ENCODE assay signal across 12 mouse cellular contexts in genomic region chr9:115383935-115384334, GRCm38 (mm10).
DNase-seq lines count a peak whose midpoint lies in the region; ATAC-seq and TF ChIP-seq lines count a peak whose summit lies in the region.
"Had no signal": no experiment of that assay in that cellular context is flagged by ENCODE, and none has a peak within 500 bp of the region (broad histone marks: within the 10 kb centered on the region; RNA-seq: fewer than 3 reads in every experiment).

No protein-coding gene starts in this region.

- H3K9me3 ChIP-seq in kidney, postnatal 0 days (replicated peaks; ENCODE audit: low read length): no peaks in the 10 kb centered on the region
- no peaks in the 10 kb centered on the region for H3K9me3 ChIP-seq in midbrain, embryonic 11.5 days (ENCODE audit: control insufficient read depth, low read length)

- no peak overlapping the region for H3K9ac ChIP-seq in heart, adult 2 months (ENCODE audit: low read depth, low read length)
- no peak overlapping the region for H3K9ac ChIP-seq in kidney, postnatal 0 days (ENCODE audit: low read depth, low read length)
- H3K9ac ChIP-seq in midbrain, embryonic 11.5 days (ENCODE audit: low read length): no peak overlapping the region

- intact Hi-C loops in left cerebral cortex, postnatal 4 days (cut with DNase I): no loop called here
- intact Hi-C loops in heart, adult 2 months (cut with DNase I): no loop called here

- no peak for ATAC-seq in kidney, postnatal 0 days (replicated peaks; ENCODE audit: low FRiP score, low read depth)
- no peak for ATAC-seq in midbrain, embryonic 11.5 days (ENCODE audit: low FRiP score)
- ATAC-seq in monocyte, adult 5-6 weeks (replicated peaks; ENCODE audit: insufficient number of reproducible peaks, low FRiP score, low TSS enrichment, poor library complexity, severe bottlenecking): no peak

- no peaks in the 10 kb centered on the region for H3K36me3 ChIP-seq in heart, adult 2 months (ENCODE audit: control insufficient read depth, insufficient read depth, low read length)
- H3K36me3 ChIP-seq in kidney, postnatal 0 days (ENCODE audit: insufficient read depth, low read length): no peaks in the 10 kb centered on the region
- H3K36me3 ChIP-seq in midbrain, embryonic 11.5 days (ENCODE audit: control insufficient read depth, insufficient read depth, low read length): no peaks in the 10 kb centered on the region

- no peaks in the 10 kb centered on the region for H3K27me3 ChIP-seq in heart, adult 2 months (ENCODE audit: control insufficient read depth, insufficient read depth, low read length)
- H3K27me3 ChIP-seq in kidney, postnatal 0 days (ENCODE audit: insufficient read depth, low read length): no peaks in the 10 kb centered on the region
- no peaks in the 10 kb centered on the region for H3K27me3 ChIP-seq in midbrain, embryonic 11.5 days (ENCODE audit: control insufficient read depth, insufficient read depth, low read length)
- H3K27me3 ChIP-seq: CH12.LX had no signal

- H3K79me2 ChIP-seq in heart, adult 2 months (replicated peaks; ENCODE audit: control insufficient read depth, insufficient read depth, low read length): no peaks in the 10 kb centered on the region

- H3K4me3 ChIP-seq in heart, adult 2 months: no peak overlapping the region
- no peak overlapping the region for H3K4me3 ChIP-seq in kidney, postnatal 0 days (replicated peaks; ENCODE audit: low read depth, low read length)
- no peak overlapping the region for H3K4me3 ChIP-seq in midbrain, embryonic 11.5 days (ENCODE audit: low read depth, low read length)
- H3K4me3 ChIP-seq: erythroblast, embryonic 14.5 days; megakaryocyte, embryonic 14.5 days had no signal

- no peak for TF ChIP-seq EP300 in heart, adult 2 months (IDR thresholded peaks at IDR 0.05; ENCODE audit: insufficient read depth, low read depth, low read length)

- peaks cover 2% of the 10 kb centered on the region; the same call in 1 of the 2 replicates for H3K4me1 ChIP-seq in heart, adult 2 months (ENCODE audit: control insufficient read depth, insufficient read depth, low read length)
- H3K4me1 ChIP-seq in kidney, postnatal 0 days (replicated peaks; ENCODE audit: insufficient read depth, low read length): peaks cover 5% of the 10 kb centered on the region; the same call in 1 of the 2 replicates
- no peaks in the 10 kb centered on the region for H3K4me1 ChIP-seq in midbrain, embryonic 11.5 days (ENCODE audit: control insufficient read depth, insufficient read depth, low read length)

- H3K27ac ChIP-seq in heart, adult 2 months: 0 out of 2 replicates have a peak overlapping the region, but pooled peaks have one; percentile 2
- H3K27ac ChIP-seq in kidney, postnatal 0 days: no peak overlapping the region; the same call in 1 of the 2 replicates
- no peak overlapping the region for H3K27ac ChIP-seq in midbrain, embryonic 11.5 days (ENCODE audit: low read depth, low read length)

- WGBS in heart, adult 2 months: 6% methylated on average over 4 of the region's 4 CpGs
- 48% methylated on average over 4 of the region's 4 CpGs for WGBS in kidney, postnatal 0 days
- WGBS in midbrain, embryonic 11.5 days: 73% methylated on average over 4 of the region's 4 CpGs

- TF ChIP-seq POLR2A in heart, adult 2 months (IDR thresholded peaks at IDR 0.05; ENCODE audit: insufficient read depth, low read depth, low read length): no peak

- no peak for TF ChIP-seq CTCF in heart, adult 2 months (IDR thresholded peaks at IDR 0.05)
- no peak for TF ChIP-seq CTCF in kidney, postnatal 0 days (IDR thresholded peaks at IDR 0.05; ENCODE audit: low read depth)

- peak; percentile 70 for DNase-seq in left cerebral cortex, postnatal 4 days
- no peak for DNase-seq in left cerebral cortex, adult 18-20 months (ENCODE audit: low spot score in 2 of 2)
- peak; percentile 44 to 58 for DNase-seq in heart, adult 2 months
- DNase-seq in kidney, postnatal 0 days (ENCODE audit: low spot score): peak; percentile 59
- DNase-seq in ovary, postnatal 36 days (ENCODE audit: low spot score): peak; percentile 49
- DNase-seq in spleen, adult 18-20 months: no peak
- no peak for DNase-seq in midbrain, embryonic 11.5 days (ENCODE audit: low spot score, missing footprints)
- DNase-seq: right cerebral cortex, postnatal 25 days had no signal

- H3K4me2 ChIP-seq in kidney, postnatal 0 days (ENCODE audit: low read length): no peak overlapping the region
- H3K4me2 ChIP-seq in midbrain, embryonic 11.5 days: no peak overlapping the region

Comparison
In these comparisons a context has a peak if more than half of its experiments do, and no peak if none do; other contexts are left out.
1. DNase-seq: peak in left cerebral cortex, postnatal 4 days (single experiment), heart, adult 2 months (2 of 2), kidney, postnatal 0 days (single experiment) and ovary, postnatal 36 days (single experiment); none in left cerebral cortex, adult 18-20 months (0 of 2), spleen, adult 18-20 months (0 of 2) and midbrain, embryonic 11.5 days (single experiment).